Mouse (Mus musculus): ENCODE data around the gene Sva. TPM values are rescaled to one million over a fixed set of nuclear protein-coding genes. Genes with fewer than 3 reads are reported as not detected.

The Sva gene
- not detected in 2 replicates for polyA plus RNA-seq (2012; rRNA removed)

DNA sequence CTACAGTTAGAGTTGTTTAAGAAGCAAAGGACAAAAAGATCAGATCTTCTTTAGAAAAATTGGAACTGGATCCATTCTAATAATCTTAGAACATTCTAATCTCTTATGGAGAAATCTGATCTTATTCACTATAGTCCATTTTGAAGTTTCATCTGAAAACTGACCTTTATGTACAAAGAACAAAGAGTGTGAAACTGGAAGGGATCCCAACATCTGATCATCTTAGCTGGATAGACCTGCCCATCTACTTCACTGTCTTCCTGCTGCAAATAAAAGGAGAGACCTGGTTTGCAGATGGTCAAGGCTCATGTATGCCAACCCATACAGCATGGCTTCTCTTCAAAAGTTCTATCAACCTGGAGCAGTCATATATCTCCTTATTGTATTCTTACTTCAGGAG, at the start of gene Sva:
Gene Sva (plus strand): TSS at position 301 of the 400 bp plus-strand sequence.
- no peak for TF ChIP-seq POLR2A (IDR thresholded peaks at IDR 0.05; ENCODE audit: borderline replicate concordance, extremely low read depth, insufficient read depth, insufficient read length, poor library complexity, severe bottlenecking)
- TF ChIP-seq CTCF (IDR thresholded peaks at IDR 0.05; ENCODE audit: borderline replicate concordance, extremely low read depth, insufficient read depth, insufficient read length), result no peak
- DNase-seq (ENCODE audit: low read depth), result no peak

Other genes with a start within 250 kb of the Sva start
- not detected in 2 replicates for gene Pip, start 190.9 kb upstream of the Sva start, polyA plus RNA-seq (2012; rRNA removed)
- gene Sval2, start 185.4 kb upstream of the Sva start, polyA plus RNA-seq (2012; rRNA removed), result not detected in 2 replicates
- not detected in 2 replicates for gene Sval1, start 86.8 kb upstream of the Sva start, polyA plus RNA-seq (2012; rRNA removed)
- gene Sval3, start 70.3 kb upstream of the Sva start, polyA plus RNA-seq (2012; rRNA removed), result not detected in 2 replicates
- gene Tas2r139, start 102.5 kb downstream of the Sva start, polyA plus RNA-seq (2012; rRNA removed), result not detected in 2 replicates
- not detected in 2 replicates for gene Tas2r144, start 176.9 kb downstream of the Sva start, polyA plus RNA-seq (2012; rRNA removed)
- gene Gstk1, start 207.5 kb downstream of the Sva start, polyA plus RNA-seq (2012; rRNA removed), result 6.7 and 7.1 TPM in 2 replicates
- gene Tmem139, start 223.6 kb downstream of the Sva start, polyA plus RNA-seq (2012; rRNA removed), result 0.14 TPM in 1 of 2 replicates, not detected in the other
- gene Casp2, start 226.6 kb downstream of the Sva start, polyA plus RNA-seq (2012; rRNA removed), result 76.1 and 101 TPM in 2 replicates
- gene Clcn1, start 248.3 kb downstream of the Sva start, polyA plus RNA-seq (2012; rRNA removed), result 11.0 and 12.0 TPM in 2 replicates